Mouse (Mus musculus) heart, adult 11 months (tissue): ENCODE measurements at regions not wholly inside any gene's neighbourhood (a gene's known extent, or its start where the extent isn't known, plus 50 kb on each side); places are given as distances from the start of the nearest gene placed in this dataset.

Source experiments
- DNase-seq: peaks from one replicate; pipeline ENCODE4 v3.0.0; 2022

DNA sequence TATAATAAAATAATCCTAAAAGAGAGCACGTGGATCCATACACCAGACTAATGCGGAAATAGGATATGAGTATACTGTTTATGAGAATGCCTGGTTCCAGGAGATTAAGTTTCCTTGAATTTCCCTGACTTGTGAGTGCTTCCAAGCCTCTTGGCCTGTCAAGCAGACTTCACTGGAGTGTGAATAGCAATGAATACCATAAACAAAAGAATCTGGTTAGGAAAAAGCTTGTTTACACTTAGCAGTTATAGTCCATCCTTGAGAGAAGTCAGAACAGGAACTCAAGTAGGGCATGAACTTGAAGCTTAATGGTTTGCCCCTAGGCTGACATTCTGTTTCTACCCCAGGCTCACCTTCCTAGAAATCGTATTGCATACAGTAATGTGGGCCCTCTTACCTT is 368.8 kb downstream of the Wdr20rt start:
- DNase-seq = no peak

DNA sequence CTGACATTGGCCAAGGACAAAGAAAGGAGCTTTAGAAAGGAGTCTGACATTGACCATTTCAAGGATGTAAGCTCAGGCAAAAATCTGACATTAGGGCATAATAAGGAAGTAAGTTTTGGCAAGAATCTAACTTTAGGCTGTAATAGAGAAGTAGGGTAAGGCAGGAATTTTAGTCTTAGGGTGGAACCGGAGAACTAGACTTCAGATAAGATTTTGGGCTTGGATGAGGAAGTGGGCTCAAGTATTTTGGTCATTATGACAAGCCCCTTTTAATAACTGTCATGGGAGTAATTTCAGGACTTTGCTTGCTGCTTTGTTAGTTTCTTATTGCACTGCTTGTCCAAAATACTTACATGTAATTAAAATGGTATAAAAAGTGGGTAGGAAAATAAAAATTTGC is 418.9 kb downstream of the Wdr20rt start:
- DNase-seq = no peak

DNA sequence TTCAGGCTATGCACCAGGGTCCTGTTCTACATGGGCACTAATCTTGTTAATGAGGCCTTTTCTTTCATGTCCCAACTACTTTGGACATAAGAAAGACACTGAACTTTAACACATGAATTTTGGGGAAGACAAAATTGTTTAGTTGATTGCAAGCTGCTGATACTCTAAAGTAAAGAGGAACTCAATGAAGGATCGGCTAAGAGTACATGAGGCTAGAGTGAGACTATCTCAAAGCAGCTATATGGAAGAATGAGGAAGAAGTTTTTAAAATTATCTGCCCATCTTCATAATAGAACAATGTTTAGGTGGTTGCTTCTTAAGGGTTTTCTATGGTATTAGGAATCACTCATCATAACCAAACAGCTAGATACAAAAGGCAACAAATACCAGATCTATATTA is 431.5 kb downstream of the Wdr20rt start:
- DNase-seq = no peak

DNA sequence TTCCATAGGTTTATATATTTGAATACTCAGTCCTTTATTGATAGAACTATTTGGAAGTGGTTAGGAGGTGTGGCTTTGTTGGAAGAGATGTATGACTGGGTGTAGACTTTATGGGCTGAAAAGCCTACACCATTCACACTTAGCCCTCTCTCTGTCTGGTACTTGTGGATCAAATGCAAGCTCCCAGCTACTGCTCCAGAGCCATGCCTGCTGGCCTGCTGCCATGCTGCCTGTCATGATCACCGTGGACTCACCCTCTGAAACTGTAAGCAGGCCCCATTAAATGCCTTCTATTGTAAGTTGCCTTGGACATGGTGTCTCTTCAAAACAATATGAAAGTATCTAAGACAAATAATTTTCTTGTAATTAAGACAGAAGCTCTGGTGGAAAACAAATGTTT is 446.4 kb downstream of the Wdr20rt start:
- DNase-seq = no peak

DNA sequence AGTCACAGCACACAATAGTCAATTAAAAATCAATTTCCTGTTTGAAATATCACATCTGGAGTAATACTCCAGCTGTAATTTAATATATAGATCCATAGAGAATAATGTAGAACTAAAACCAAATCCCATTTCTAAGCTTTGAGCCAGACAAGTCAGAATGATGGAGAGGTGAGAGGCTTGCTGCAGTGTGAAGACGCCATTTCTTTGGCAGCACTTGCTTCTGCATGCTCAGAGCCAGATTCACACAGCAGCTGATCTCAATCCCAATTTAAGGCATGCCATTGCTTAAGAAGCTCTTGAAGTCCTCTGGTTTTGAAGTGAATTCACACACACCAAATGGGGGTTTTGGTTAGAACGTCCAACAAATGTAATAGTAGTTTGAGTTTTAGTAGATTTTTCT is 447.9 kb downstream of the Wdr20rt start:
- DNase-seq = no peak

DNA sequence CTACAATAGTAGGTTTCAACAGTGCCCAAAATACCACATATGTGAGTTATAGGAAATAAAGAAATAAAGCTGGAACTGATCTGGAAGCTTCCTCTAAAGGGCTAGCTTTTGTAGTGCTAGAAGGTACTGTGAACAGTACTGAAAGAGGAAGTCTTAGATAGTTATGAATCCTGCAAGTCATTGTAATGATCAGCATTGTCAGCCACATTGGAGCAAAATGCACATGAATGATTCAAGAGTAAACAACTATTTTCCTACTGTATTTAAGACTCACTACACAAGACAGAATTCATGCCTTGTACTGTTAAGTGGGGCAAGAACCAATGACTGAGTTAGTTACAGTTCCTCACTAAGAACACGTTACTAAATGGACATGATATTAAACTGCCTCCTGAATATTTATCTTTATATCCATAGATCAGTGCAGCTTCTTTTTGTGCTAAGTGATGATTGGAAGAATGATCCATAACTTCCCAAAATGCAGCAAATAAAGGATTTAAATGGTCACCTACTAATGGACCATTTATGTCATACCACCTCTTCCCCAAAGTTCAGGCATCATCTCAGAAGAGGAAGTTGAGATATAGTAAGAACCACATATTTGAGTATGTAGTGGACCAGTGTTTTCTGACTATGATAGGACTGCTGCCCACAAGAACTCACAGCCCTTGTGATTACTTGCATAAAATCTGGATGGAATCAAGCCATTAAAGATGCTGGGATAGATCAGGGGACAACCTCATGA is 449.8 kb downstream of the Wdr20rt start:
- no peak for DNase-seq

DNA sequence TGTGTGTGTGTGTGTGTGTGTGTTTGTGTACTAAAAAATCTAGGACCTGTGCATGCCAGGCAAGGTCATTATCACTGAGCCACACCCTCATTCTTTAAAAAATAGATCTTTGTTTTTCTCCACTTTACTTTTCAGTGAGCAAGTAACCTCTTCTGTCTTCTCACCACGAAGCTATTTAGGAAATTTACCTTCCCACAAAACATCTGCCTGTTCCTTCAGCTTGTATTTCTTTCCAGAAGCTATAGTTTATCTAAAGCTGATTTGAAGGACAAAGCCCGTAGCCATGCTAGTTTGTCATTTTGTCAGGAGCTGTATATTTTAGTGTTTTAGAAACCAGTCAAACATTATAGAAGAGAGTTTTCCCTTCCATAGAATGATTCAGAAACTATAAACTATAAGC is 455.0 kb downstream of the Wdr20rt start:
- DNase-seq = no peak

DNA sequence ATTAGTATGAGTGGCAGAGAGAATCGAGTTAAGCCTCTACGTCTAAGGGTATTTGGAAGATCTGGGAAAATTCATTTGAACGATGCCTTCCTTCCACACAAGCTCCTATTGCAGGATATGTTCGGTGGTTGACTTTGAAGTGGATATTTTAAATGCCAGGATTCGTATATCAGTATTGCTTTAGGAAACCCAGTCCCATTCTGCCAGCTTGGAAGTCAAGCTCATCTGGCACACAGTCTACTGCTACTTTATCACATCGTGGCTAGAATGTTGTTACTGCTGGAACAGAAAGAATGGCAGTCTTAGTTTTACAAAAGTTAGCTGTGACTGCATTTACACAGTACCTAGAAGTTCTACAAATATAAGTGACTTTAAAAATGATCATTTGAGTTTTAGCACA is 456.5 kb downstream of the Wdr20rt start:
- DNase-seq = no peak

DNA sequence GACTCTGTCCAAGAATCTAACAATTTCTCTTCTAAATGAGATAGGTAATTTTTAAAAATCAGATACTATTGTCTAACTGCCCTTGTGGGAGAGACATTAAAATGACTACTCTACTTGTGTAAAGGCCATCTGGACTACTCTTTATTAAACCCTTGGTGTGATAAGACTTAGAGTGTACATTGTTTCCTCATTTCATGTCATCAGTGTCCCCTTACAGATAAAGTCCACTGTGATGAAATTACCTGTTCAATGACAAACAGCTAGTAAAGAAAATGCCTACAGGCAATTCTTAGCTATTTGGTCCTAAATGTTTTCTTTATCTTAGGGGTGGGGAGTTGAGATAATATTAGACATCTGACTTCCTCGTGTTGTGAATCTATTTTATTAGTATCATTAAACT is 479.7 kb downstream of the Wdr20rt start:
- DNase-seq = no peak

DNA sequence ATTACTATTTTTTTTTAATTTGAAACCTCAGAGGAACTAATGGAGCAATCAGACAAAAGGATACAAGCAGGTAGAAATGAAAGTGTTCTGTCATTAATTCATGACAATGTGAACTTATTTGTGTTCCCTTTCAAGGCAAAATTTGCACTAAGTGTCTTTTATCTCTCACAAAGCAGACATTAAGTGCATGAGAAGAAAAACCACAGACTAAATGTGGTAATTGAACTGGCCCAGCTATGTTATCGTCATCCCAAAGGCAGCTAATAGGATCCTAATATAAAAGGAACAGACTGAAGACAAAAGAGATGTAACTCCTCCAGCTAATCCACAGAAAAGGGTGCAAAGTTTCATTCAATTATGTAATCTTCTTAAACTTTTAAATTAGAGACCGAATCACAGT is 487.0 kb downstream of the Wdr20rt start:
- no peak for DNase-seq
